Mouse (Mus musculus): ENCODE measurements around the gene Pttg1ip.

DNA sequence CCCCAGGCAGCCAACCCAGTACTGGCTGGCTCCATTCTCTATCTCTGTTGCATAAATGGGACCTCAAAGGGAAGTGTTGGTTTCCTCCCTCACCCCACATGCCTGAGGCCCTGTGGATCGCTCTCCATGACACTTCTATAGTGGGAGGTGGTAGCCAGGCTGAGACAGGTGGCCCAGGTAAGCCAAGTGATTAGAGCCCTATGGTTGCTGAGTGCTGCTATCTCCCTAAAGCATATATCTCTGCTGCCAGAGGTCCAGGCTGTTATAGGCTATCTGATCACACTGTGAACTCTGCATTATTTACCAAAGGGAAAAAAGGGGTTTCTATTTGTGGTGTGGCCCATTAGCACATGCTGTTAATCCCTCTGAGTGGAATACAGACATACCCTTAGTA is 49.5 kb upstream of the Pttg1ip start:
- TF ChIP-seq EP300 (IDR thresholded peaks at IDR 0.05; ENCODE audit: low read depth) (no peak), CTCF (IDR thresholded peaks at IDR 0.05; ENCODE audit: low read depth) (no peak)
